Comparison of ENCODE assay signal across 10 mouse cellular contexts in genomic region chr8:81865664-81866063, GRCm38 (mm10).
DNase-seq lines count a peak whose midpoint lies in the region; ATAC-seq and TF ChIP-seq lines count a peak whose summit lies in the region.
"Had no signal": no experiment of that assay in that cellular context is flagged by ENCODE, and none has a peak within 500 bp of the region (broad histone marks: within the 10 kb centered on the region; RNA-seq: fewer than 3 reads in every experiment).

No protein-coding gene starts in this region.

- H3K27me3 ChIP-seq in C2C12 (ENCODE audit: control insufficient read depth, insufficient read depth, insufficient read length), result no peaks in the 10 kb centered on the region
- H3K27me3 ChIP-seq in heart, embryonic 12.5 days (replicated peaks), result no peaks in the 10 kb centered on the region
- H3K27me3 ChIP-seq in lung, embryonic 16.5 days (ENCODE audit: control insufficient read depth, insufficient read depth, low read depth, low read length), result no peaks in the 10 kb centered on the region
- no peaks in the 10 kb centered on the region for H3K27me3 ChIP-seq in hindbrain, embryonic 11.5 days (ENCODE audit: control insufficient read depth, insufficient read depth, low read length)

- no peak overlapping the region for H3ac ChIP-seq in C2C12 (ENCODE audit: control insufficient read depth, insufficient read length, low read depth)

- no peak for TF ChIP-seq CTCF in C2C12 (IDR thresholded peaks at IDR 0.05; ENCODE audit: control insufficient read depth, insufficient read depth, insufficient read length)

- WGBS in heart, embryonic 12.5 days, result 46% methylated on average over 3 of the region's 3 CpGs
- WGBS in lung, embryonic 16.5 days, result 34% methylated on average over 3 of the region's 3 CpGs
- WGBS in hindbrain, embryonic 11.5 days, result 64% methylated on average over 3 of the region's 3 CpGs

- no peaks in the 10 kb centered on the region for H3K36me3 ChIP-seq in C2C12 (ENCODE audit: control insufficient read depth, insufficient read depth)
- H3K36me3 ChIP-seq in heart, embryonic 12.5 days, result no peaks in the 10 kb centered on the region
- H3K36me3 ChIP-seq in lung, embryonic 16.5 days (ENCODE audit: control insufficient read depth, insufficient read depth, low read length), result no peaks in the 10 kb centered on the region
- H3K36me3 ChIP-seq in hindbrain, embryonic 11.5 days (ENCODE audit: control insufficient read depth, insufficient read depth, low read length), result no peaks in the 10 kb centered on the region

- no peaks in the 10 kb centered on the region for H3K79me2 ChIP-seq in C2C12 (ENCODE audit: control insufficient read depth, insufficient read depth)

- DNase-seq in gastrocnemius, adult 18-20 months (ENCODE audit: low spot score), result peak; percentile 32
- DNase-seq in gastrocnemius, postnatal 14 days, result no peak
- no peak for DNase-seq in cerebellum, adult 8-10 months
- DNase-seq in hindbrain, embryonic 11.5 days (ENCODE audit: low spot score), result no peak
- DNase-seq in embryo, embryonic 9.5 days (ENCODE audit: extremely low spot score), result no peak
- DNase-seq: cerebellum, postnatal 25 days had no signal

- no peak overlapping the region for H3K4me3 ChIP-seq in C2C12 (ENCODE audit: insufficient read depth, poor library complexity, severe bottlenecking)
- no peak overlapping the region for H3K4me3 ChIP-seq in heart, embryonic 12.5 days
- no peak overlapping the region for H3K4me3 ChIP-seq in lung, embryonic 16.5 days (ENCODE audit: low read length)
- no peak overlapping the region for H3K4me3 ChIP-seq in hindbrain, embryonic 11.5 days (ENCODE audit: low read depth, low read length)

- H3K4me1 ChIP-seq in heart, embryonic 12.5 days (replicated peaks), result peaks cover 16% of the 10 kb centered on the region
- peaks cover 5% of the 10 kb centered on the region for H3K4me1 ChIP-seq in lung, embryonic 16.5 days (replicated peaks; ENCODE audit: control insufficient read depth, insufficient read depth, low read length)
- H3K4me1 ChIP-seq in hindbrain, embryonic 11.5 days (replicated peaks; ENCODE audit: control insufficient read depth, insufficient read depth, low read length), result no peaks in the 10 kb centered on the region

- intact Hi-C loops in gastrocnemius, postnatal 14 days (cut with DNase I; ENCODE audit: low total_unique reads), result no loop called here

- peak overlapping the region; percentile 57 for H3K27ac ChIP-seq in heart, embryonic 12.5 days (ENCODE audit: poor library complexity, severe bottlenecking)
- peak overlapping the region; percentile 53 for H3K27ac ChIP-seq in lung, embryonic 16.5 days (ENCODE audit: low read length)
- H3K27ac ChIP-seq in hindbrain, embryonic 11.5 days (ENCODE audit: low read depth, low read length), result no peak overlapping the region
- H3K27ac ChIP-seq: hindbrain, postnatal 0 days had no signal

- no peak overlapping the region for H3K9ac ChIP-seq in heart, embryonic 12.5 days
- no peak overlapping the region for H3K9ac ChIP-seq in lung, embryonic 16.5 days (ENCODE audit: low read length)
- no peak overlapping the region for H3K9ac ChIP-seq in hindbrain, embryonic 11.5 days (ENCODE audit: low read depth, low read length)

- no peak overlapping the region for H3K4me2 ChIP-seq in heart, embryonic 12.5 days
- H3K4me2 ChIP-seq in lung, embryonic 16.5 days (ENCODE audit: low read depth, low read length), result no peak overlapping the region
- H3K4me2 ChIP-seq in hindbrain, embryonic 11.5 days (replicated peaks; ENCODE audit: low read depth, low read length), result no peak overlapping the region

- H3K79me3 ChIP-seq in C2C12 (ENCODE audit: low read depth), result no peaks in the 10 kb centered on the region

- ATAC-seq in heart, embryonic 12.5 days (ENCODE audit: insufficient number of reproducible peaks, low FRiP score), result 0 out of 2 replicates have a peak, but pooled peaks have one; percentile 25
- peak; percentile 80; the same call in 1 of the 2 replicates for ATAC-seq in lung, embryonic 16.5 days (ENCODE audit: low read depth)
- no peak for ATAC-seq in hindbrain, embryonic 11.5 days (ENCODE audit: low FRiP score)
- ATAC-seq: hindbrain, postnatal 0 days had no signal

- H3K9me3 ChIP-seq in heart, embryonic 12.5 days (replicated peaks), result no peaks in the 10 kb centered on the region
- H3K9me3 ChIP-seq in lung, embryonic 16.5 days (ENCODE audit: control insufficient read depth, low read length), result no peaks in the 10 kb centered on the region
- no peaks in the 10 kb centered on the region for H3K9me3 ChIP-seq in hindbrain, embryonic 11.5 days (ENCODE audit: control insufficient read depth, low read length)

TF ChIP-seq in C2C12, 6 proteins besides CTCF, POLR2A, EP300 and RAD21:
- TF ChIP-seq USF1 (IDR thresholded peaks at IDR 0.05; ENCODE audit: low read depth) (no peak), CEBPB (IDR thresholded peaks at IDR 0.05; ENCODE audit: low read depth) (no peak), MAX (IDR thresholded peaks at IDR 0.05) (peak; percentile 33), MYOG (IDR thresholded peaks at IDR 0.05; ENCODE audit: control insufficient read depth, extremely low read depth, insufficient read length) (no peak), FOSL1 (IDR thresholded peaks at IDR 0.05; ENCODE audit: insufficient read depth, low read length, poor library complexity, severe bottlenecking) (peak; percentile 63), MYOD1 (IDR thresholded peaks at IDR 0.05; ENCODE audit: control insufficient read depth, insufficient read length, low read depth) (no peak)
